Mouse (Mus musculus): Measurements from ENCODE around the gene Acox3. TPM values are rescaled to one million over a fixed set of nuclear protein-coding genes. Genes with fewer than 3 reads are reported as not detected.

The Acox3 gene
- polyA plus RNA-seq, 1 experiment from 2014 or later, result 19.7 TPM

DNA sequence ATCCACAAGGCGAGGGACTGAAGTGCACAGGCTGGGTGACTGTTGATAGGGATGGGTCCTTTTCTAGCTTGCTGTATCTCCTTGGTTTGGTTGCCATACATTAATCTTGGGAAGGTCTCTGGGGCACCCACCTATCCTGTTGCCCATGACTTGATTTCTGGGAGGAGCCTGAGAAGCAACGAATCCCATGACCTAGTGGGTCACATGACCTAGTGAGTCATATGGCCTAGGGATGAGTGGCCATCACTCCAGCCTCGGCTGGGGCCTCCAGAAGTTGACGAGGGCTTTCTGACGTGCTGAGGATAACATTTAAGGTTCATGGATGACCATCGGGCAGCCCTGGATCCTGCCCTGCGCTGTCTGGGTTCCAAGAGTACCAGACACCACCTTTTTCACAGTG lies 22.5 kb downstream of the Acox3 start:
- WGBS, result 69% methylated on average over 7 of the region's 7 CpGs
- Histone ChIP-seq H3K9ac (ENCODE audit: low read depth, low read length) (no peak overlapping the region), H3K4me2 (replicated peaks; ENCODE audit: low read depth) (no peak overlapping the region), H3K36me3 (ENCODE audit: control insufficient read depth, insufficient read depth) (peaks cover 55% of the 10 kb centered on the region), H3K27me3 (replicated peaks; ENCODE audit: control insufficient read depth, insufficient read depth, low read length) (no peaks in the 10 kb centered on the region), H3K4me3 (ENCODE audit: low read depth, low read length) (no peak overlapping the region), H3K27ac (ENCODE audit: low read depth, low read length) (no peak overlapping the region), H3K9me3 (ENCODE audit: control insufficient read depth) (no peaks in the 10 kb centered on the region), H3K4me1 (replicated peaks; ENCODE audit: control insufficient read depth, insufficient read depth, low read length) (0 out of 2 replicates have a peak, but pooled peaks cover 2% of the 10 kb centered on the region)
- TF ChIP-seq CTCF (IDR thresholded peaks at IDR 0.05; ENCODE audit: low read depth), result no peak
- ATAC-seq, result no peak

DNA sequence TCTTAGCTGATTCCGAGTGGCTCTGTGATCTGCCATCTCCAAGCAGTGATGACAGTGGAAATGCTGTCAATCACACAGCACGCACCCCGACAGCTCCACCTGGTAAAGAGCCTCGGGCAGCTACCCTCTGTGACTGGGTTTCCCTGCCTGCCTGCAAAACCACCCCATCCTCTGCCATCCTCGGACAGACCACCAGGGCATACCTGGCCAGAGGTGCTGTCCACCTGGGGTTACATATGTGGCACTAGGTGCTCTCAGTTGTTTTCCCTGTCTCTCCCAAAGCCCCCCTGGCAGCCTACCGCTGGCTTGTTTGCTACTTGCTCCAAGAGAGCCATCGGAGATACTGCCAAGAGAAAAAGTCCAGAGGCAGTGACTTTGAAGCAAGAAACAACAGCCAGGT lies 24.0 kb downstream of the Acox3 start:
- H3K4me2 ChIP-seq (replicated peaks; ENCODE audit: low read depth), result no peak overlapping the region
- H3K9me3 ChIP-seq (ENCODE audit: control insufficient read depth), result no peaks in the 10 kb centered on the region
- H3K4me3 ChIP-seq (ENCODE audit: low read depth, low read length), result no peak overlapping the region
- no peak for ATAC-seq
- H3K36me3 ChIP-seq (ENCODE audit: control insufficient read depth, insufficient read depth), result peaks cover 56% of the 10 kb centered on the region
- H3K9ac ChIP-seq (ENCODE audit: low read depth, low read length), result no peak overlapping the region
- H3K27ac ChIP-seq (ENCODE audit: low read depth, low read length), result no peak overlapping the region
- 0 out of 2 replicates have a peak, but pooled peaks cover 2% of the 10 kb centered on the region for H3K4me1 ChIP-seq (replicated peaks; ENCODE audit: control insufficient read depth, insufficient read depth, low read length)
- TF ChIP-seq CTCF (IDR thresholded peaks at IDR 0.05; ENCODE audit: low read depth), result no peak
- WGBS, result 97% methylated on average over 7 of the region's 7 CpGs
- no peaks in the 10 kb centered on the region for H3K27me3 ChIP-seq (replicated peaks; ENCODE audit: control insufficient read depth, insufficient read depth, low read length)

DNA sequence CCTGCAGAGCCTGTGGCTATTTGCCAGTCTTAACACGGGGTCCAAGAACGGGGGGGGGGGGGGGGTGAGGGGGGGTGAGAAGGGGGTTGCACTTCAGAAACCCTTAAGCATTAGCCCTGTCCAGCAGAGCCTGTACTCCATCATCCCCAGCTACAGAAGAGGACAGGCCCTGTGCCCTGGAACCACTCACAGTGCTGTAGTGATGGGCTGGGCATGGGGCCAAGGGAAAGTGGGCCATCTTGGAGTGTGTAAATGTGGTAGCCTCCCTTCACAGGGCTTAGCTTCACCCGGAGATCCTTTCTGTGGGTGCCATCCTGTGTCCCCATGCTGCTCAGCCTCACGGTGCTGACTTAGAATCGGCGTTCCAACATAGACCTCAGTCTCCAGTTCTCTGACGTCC lies 24.9 kb downstream of the Acox3 start:
- H3K27ac ChIP-seq (ENCODE audit: low read depth, low read length), result no peak overlapping the region
- WGBS, result 64% methylated on average over 7 of the region's 7 CpGs
- ATAC-seq, result no peak
- no peak overlapping the region for H3K9ac ChIP-seq (ENCODE audit: low read depth, low read length)
- H3K4me2 ChIP-seq (replicated peaks; ENCODE audit: low read depth), result no peak overlapping the region
- no peaks in the 10 kb centered on the region for H3K9me3 ChIP-seq (ENCODE audit: control insufficient read depth)
- no peak overlapping the region for H3K4me3 ChIP-seq (ENCODE audit: low read depth, low read length)
- H3K4me1 ChIP-seq (replicated peaks; ENCODE audit: control insufficient read depth, insufficient read depth, low read length), result 0 out of 2 replicates have a peak, but pooled peaks cover 2% of the 10 kb centered on the region
- H3K27me3 ChIP-seq (replicated peaks; ENCODE audit: control insufficient read depth, insufficient read depth, low read length), result no peaks in the 10 kb centered on the region
- H3K36me3 ChIP-seq (ENCODE audit: control insufficient read depth, insufficient read depth), result peaks cover 54% of the 10 kb centered on the region
- TF ChIP-seq CTCF (IDR thresholded peaks at IDR 0.05; ENCODE audit: low read depth), result no peak

DNA sequence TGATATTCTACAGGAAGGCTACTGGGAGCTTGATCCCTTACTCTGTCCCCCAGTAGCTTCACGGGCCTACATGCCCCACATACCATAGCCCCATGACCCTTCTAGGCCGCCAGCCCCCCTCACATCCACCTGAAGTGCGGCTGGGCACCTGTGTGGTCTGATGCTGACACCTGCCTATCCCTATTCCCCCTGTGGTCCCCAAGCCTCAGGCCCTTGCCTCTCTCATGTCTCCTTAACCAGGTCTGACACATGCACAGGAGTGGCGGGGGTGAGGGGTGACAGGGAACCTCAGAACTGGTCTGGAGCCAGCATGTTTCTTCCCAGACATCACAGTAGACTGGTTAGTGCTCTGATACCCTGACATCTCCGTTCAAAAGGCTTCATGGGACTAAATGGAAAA lies 25.7 kb downstream of the Acox3 start:
- no peak for ATAC-seq
- H3K27me3 ChIP-seq (replicated peaks; ENCODE audit: control insufficient read depth, insufficient read depth, low read length), result no peaks in the 10 kb centered on the region
- no peak overlapping the region for H3K9ac ChIP-seq (ENCODE audit: low read depth, low read length)
- peaks cover 47% of the 10 kb centered on the region for H3K36me3 ChIP-seq (ENCODE audit: control insufficient read depth, insufficient read depth)
- H3K4me2 ChIP-seq (replicated peaks; ENCODE audit: low read depth), result no peak overlapping the region
- WGBS, result 79% methylated on average over 5 of the region's 5 CpGs
- H3K27ac ChIP-seq (ENCODE audit: low read depth, low read length), result no peak overlapping the region
- H3K4me1 ChIP-seq (replicated peaks; ENCODE audit: control insufficient read depth, insufficient read depth, low read length), result 0 out of 2 replicates have a peak, but pooled peaks cover 2% of the 10 kb centered on the region
- no peak for TF ChIP-seq CTCF (IDR thresholded peaks at IDR 0.05; ENCODE audit: low read depth)
- H3K9me3 ChIP-seq (ENCODE audit: control insufficient read depth), result no peaks in the 10 kb centered on the region
- no peak overlapping the region for H3K4me3 ChIP-seq (ENCODE audit: low read depth, low read length)

DNA sequence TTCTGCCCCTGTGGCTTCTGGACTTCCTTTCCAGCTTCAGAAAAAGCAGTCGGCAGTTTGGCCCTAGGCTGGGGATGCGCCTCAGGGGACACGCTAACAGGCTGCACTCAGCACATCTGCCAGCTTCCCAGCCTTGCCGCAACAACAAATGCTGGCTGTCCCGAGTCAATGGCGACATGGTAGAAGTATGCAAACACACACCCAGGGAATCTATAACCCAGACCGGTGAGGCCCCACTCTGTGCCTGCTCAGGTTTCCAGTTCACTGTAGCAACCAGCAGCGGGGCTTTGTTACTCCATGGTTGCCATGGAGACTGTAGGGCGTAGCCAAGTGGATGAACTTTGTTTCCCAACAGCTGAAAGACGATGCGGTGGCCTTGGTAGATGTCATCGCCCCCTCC lies 26.5 kb downstream of the Acox3 start:
- no peak overlapping the region for H3K4me3 ChIP-seq (ENCODE audit: low read depth, low read length)
- ATAC-seq, result peak; percentile 87
- TF ChIP-seq CTCF (IDR thresholded peaks at IDR 0.05; ENCODE audit: low read depth), result no peak
- peaks cover 43% of the 10 kb centered on the region for H3K36me3 ChIP-seq (ENCODE audit: control insufficient read depth, insufficient read depth)
- WGBS, result 18% methylated on average over 12 of the region's 12 CpGs
- no peak overlapping the region; the same call in 1 of the 2 replicates for H3K27ac ChIP-seq (ENCODE audit: low read depth, low read length)
- H3K27me3 ChIP-seq (replicated peaks; ENCODE audit: control insufficient read depth, insufficient read depth, low read length), result no peaks in the 10 kb centered on the region
- no peaks in the 10 kb centered on the region for H3K9me3 ChIP-seq (ENCODE audit: control insufficient read depth)
- no peak overlapping the region for H3K9ac ChIP-seq (ENCODE audit: low read depth, low read length)
- no peak overlapping the region for H3K4me2 ChIP-seq (replicated peaks; ENCODE audit: low read depth)
- H3K4me1 ChIP-seq (replicated peaks; ENCODE audit: control insufficient read depth, insufficient read depth, low read length), result 0 out of 2 replicates have a peak, but pooled peaks cover 2% of the 10 kb centered on the region

DNA sequence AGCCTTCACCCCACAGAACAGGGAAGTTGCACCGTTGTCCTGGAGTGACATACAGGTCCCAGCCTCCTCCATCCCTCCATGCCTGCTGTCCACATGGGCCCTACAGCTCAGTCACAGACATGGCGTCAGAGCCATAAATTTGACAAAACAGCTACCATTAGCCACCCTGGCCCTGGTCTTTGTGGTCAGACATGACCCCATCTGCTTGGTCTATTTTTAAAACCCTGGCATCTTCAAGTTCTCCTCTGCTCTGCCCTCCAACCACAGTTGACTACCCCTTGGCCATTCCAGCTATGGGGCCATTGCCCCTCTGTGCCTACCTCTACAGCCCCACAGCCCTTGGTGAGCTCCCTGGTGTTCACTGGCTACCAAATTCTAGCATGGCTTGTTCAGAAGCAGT lies 27.1 kb downstream of the Acox3 start:
- Histone ChIP-seq H3K4me3 (ENCODE audit: low read depth, low read length) (no peak overlapping the region), H3K4me2 (replicated peaks; ENCODE audit: low read depth) (no peak overlapping the region)

DNA sequence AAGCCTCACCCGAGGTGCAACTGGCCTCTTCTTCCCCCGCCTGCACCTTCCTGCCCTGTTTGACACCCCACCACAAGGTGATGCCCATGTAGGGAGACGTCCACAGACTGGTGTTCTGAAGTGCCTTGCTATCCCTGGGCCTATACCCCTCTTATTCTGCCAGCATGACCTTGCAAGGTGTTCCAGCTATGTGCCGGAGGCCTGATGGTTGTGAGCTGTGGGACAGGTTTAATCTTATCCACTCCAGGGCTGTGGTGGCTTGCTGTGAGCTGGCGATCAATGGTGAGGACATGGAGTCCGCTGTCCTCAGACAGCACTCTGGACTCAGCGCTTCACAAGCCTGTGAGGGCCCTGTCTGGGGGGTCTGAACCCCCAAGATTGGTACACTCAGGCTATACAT lies 27.5 kb downstream of the Acox3 start:
- H3K27ac ChIP-seq (ENCODE audit: low read depth, low read length), result no peak overlapping the region

More for the DNA sequence above, 27.1 kb downstream of the Acox3 start:
- Histone ChIP-seq H3K36me3 (ENCODE audit: control insufficient read depth, insufficient read depth) (peaks cover 39% of the 10 kb centered on the region), H3K27me3 (replicated peaks; ENCODE audit: control insufficient read depth, insufficient read depth, low read length) (no peaks in the 10 kb centered on the region), H3K9me3 (ENCODE audit: control insufficient read depth) (no peaks in the 10 kb centered on the region), H3K27ac (ENCODE audit: low read depth, low read length) (no peak overlapping the region), H3K4me1 (replicated peaks; ENCODE audit: control insufficient read depth, insufficient read depth, low read length) (0 out of 2 replicates have a peak, but pooled peaks cover 2% of the 10 kb centered on the region), H3K9ac (ENCODE audit: low read depth, low read length) (no peak overlapping the region)
- WGBS, result 77% methylated on average over 2 of the region's 2 CpGs
- TF ChIP-seq CTCF (IDR thresholded peaks at IDR 0.05; ENCODE audit: low read depth), result no peak
- no peak for ATAC-seq

More for the DNA sequence above, 27.5 kb downstream of the Acox3 start:
- WGBS, result 93% methylated on average over 7 of the region's 7 CpGs
- Histone ChIP-seq H3K36me3 (ENCODE audit: control insufficient read depth, insufficient read depth) (peaks cover 36% of the 10 kb centered on the region), H3K9me3 (ENCODE audit: control insufficient read depth) (no peaks in the 10 kb centered on the region), H3K4me3 (ENCODE audit: low read depth, low read length) (no peak overlapping the region), H3K4me2 (replicated peaks; ENCODE audit: low read depth) (no peak overlapping the region), H3K9ac (ENCODE audit: low read depth, low read length) (no peak overlapping the region), H3K27me3 (replicated peaks; ENCODE audit: control insufficient read depth, insufficient read depth, low read length) (no peaks in the 10 kb centered on the region), H3K4me1 (replicated peaks; ENCODE audit: control insufficient read depth, insufficient read depth, low read length) (0 out of 2 replicates have a peak, but pooled peaks cover 2% of the 10 kb centered on the region)
- TF ChIP-seq CTCF (IDR thresholded peaks at IDR 0.05; ENCODE audit: low read depth), result no peak
- ATAC-seq, result no peak
